Mouse (Mus musculus) Patski (cell line): Measurements from ENCODE around the gene Hoxc6. TPM values are rescaled to one million over a fixed set of nuclear protein-coding genes. Genes with fewer than 3 reads are reported as not detected.

Experiments
- ATAC-seq: fragments of 100-300 bp; one replicate; pipeline ENCODE4 v1.8.0; 2021
- CTCF ChIA-PET: fragments of 350-600 bp; sonication (Branson Sonifier 250); formaldehyde crosslinking; loops from one replicate; lab custom pipeline; 2022; ENCODE audit warnings: inconsistent platforms; lab: Charles Lee
- POLR2A ChIA-PET: fragments of 350-600 bp; sonication (Branson Sonifier 250); formaldehyde crosslinking; loops from one replicate; lab custom pipeline; 2022; ENCODE audit warnings: antibody characterized with exemption, inconsistent platforms; lab: Charles Lee
- DNase-seq: peaks from one replicate; pipeline ENCODE4 v3.0.0-alpha.2; 2011; ENCODE audit warnings: low read depth, low spot score
- H3K27me3 ChIP-seq: fragments of 371-371 bp; one replicate; pipeline ENCODE4 v1.5.1; 2021
- CTCF ChIP-seq: fragments of 100-300 bp; IDR thresholded peaks from one replicate; pipeline ENCODE4 v1.5.1; 2021
- in situ Hi-C: fragments of 300-500 bp; cut with MboI; formaldehyde crosslinking; loops from 3 replicates; pipeline ENCODE4 v1.11.1; 2018; ENCODE audit warnings: low pct_unique_long_range_greater_than_20kb, mixed read lengths
- polyA plus RNA-seq: library from polyadenylated mRNA; unstranded; gene quantifications from one replicate; pipeline ENCODE4 v1.2.3, GENCODE M21; 2021

The Hoxc6 gene
- polyA plus RNA-seq, 1 experiment from 2014 or later, result 1.8 TPM

DNA sequence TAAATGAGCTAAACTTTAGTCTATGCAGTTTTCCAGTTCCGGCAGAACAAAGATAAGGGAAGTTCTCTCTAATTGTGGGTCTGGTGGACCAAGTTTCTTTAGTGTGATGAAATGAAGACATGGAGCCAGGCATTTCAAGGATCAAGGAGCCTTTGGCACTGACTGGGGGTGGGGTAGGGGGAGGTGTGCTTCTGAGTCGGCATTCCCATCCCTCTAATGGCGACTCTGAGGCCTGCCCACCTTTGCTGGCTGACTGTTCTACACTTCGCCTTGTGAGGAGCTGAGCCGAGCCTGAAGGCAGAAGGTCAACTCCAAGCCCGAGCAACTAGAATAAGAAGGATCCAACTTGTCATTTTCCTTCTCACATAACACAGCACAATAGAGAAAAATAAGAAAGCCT, 36.3 kb upstream of the Hoxc6 start:
- POLR2A ChIA-PET, result no interaction called here
- in situ Hi-C loops, result loop anchor here (10.0 kb wide), 1 partner anchor 343 kb away; no protein-coding TSS in a partner anchor
- TF ChIP-seq CTCF, result no peak
- ATAC-seq (no peak), DNase-seq (no peak)
- H3K27me3 ChIP-seq, result peaks cover 6% of the 10 kb centered on the region
- CTCF ChIA-PET, result no interaction called here

DNA sequence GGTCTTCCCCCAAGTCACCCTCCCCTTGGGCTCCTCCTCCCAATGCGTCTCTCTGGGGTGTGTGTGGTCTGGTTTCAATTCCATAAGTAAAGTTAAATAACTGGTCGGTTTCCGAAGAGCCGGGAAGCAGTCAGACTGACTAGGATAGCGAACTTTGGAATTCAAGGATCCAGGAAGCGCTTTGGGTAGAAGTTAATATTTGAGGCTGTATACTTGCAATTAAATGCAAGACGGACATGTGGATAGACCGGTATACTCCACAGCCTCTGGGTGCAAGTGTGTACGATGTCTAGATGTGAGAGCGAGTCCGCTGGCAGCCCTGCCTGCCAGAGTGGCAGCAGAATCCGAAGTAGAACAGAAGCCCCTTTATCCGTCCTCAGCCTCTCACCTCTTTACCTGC, 35.6 kb upstream of the Hoxc6 start:
- peaks cover 3% of the 10 kb centered on the region for H3K27me3 ChIP-seq
- in situ Hi-C loops, result loop anchor here (10.0 kb wide), 1 partner anchor 342 kb away; no protein-coding TSS in a partner anchor
- DNase-seq (no peak), ATAC-seq (no peak)
- TF ChIP-seq CTCF, result no peak
- ChIA-PET CTCF (no interaction called here), POLR2A (no interaction called here)

DNA sequence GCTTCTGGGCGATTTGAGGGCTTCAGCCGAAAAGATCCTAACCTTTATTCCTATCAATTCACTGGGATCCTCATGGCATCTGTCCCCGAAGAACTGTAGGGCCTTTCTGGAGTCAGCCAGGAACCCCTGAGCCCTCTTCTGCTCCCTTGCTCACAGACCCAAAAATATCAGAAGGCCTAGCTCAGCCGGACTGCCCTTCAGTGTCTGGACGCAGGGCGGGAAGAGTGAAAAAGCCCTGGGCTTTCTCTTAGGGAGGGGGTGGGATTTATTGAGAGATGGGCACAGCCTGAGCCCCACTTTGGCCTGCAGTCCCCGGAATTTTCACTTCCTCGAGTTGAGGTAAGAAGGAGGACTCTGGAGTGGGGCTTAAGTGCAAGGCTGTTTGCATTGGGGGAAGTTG, 34.8 kb upstream of the Hoxc6 start:
- ATAC-seq (no peak), DNase-seq (no peak)
- ChIA-PET CTCF (interaction anchor here (1.2 kb wide), 1 partner anchor 10 kb away, joined by 3 read pairs; the partner anchor contains the start of gene Hoxc11), POLR2A (no interaction called here)
- in situ Hi-C loops, result loop anchor here (10.0 kb wide), 1 partner anchor 342 kb away; no protein-coding TSS in a partner anchor
- no peak for TF ChIP-seq CTCF
- H3K27me3 ChIP-seq, result no peaks in the 10 kb centered on the region

DNA sequence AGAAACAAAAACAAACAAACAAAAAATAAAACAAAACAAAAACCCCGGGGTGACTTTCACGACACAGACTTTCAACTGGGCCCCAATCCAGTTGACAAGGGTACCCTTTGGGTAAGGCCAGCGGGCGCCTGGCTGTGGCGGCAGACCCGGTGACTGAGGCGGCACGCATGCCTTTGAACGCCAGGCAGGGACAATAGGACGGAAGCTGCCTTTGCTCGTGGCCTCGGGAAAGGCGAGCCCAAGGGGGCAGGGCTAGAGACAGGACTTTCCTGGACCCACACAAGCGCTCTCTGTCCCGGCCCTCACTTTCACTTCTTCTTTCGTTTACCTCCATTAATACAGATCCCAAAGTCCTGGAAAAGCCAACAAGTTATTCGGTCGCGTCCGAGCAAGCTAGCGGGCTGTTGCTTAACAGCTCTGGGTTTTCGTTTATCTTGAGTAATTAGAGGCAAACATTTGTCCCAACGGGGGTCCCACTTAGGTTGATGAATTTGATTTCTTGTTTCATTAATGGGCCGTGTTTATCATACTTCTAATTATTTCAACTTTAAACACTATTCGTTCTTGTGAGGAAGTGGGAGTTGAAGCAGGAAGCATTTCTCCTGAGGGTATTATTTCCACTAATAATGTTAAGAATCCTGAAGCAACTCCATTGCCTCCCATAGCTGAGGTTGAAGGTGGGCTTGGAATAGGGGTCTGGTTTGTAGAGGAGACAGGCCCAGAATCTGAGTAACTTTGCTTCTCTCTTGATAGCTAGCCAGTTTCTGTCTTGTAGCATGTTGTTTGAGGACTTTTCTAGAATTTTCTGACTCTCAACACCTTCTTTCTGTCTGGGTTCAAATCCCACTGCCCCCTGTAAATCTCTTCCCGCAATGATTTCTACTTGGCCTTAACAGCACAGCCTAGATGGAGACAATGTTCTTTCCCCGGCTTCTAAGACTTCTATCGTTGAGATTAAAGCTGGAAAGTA, 34.1 kb upstream of the Hoxc6 start:
- DNase-seq, result no peak
- TF ChIP-seq CTCF, result no peak
- H3K27me3 ChIP-seq, result no peaks in the 10 kb centered on the region
- CTCF ChIA-PET, result interaction anchor here (1.2 kb wide), 1 partner anchor 10 kb away, joined by 3 read pairs; the partner anchor contains the start of gene Hoxc11
- POLR2A ChIA-PET, result interaction anchor here (0.6 to 1.2 kb wide), 2 partner anchors 92 to 215 kb away, joined by 3 read pairs; no protein-coding TSS in a partner anchor
- in situ Hi-C loops, result loop anchor here (10.0 kb wide), 1 partner anchor 341 kb away; no protein-coding TSS in a partner anchor
- ATAC-seq, result no peak

DNA sequence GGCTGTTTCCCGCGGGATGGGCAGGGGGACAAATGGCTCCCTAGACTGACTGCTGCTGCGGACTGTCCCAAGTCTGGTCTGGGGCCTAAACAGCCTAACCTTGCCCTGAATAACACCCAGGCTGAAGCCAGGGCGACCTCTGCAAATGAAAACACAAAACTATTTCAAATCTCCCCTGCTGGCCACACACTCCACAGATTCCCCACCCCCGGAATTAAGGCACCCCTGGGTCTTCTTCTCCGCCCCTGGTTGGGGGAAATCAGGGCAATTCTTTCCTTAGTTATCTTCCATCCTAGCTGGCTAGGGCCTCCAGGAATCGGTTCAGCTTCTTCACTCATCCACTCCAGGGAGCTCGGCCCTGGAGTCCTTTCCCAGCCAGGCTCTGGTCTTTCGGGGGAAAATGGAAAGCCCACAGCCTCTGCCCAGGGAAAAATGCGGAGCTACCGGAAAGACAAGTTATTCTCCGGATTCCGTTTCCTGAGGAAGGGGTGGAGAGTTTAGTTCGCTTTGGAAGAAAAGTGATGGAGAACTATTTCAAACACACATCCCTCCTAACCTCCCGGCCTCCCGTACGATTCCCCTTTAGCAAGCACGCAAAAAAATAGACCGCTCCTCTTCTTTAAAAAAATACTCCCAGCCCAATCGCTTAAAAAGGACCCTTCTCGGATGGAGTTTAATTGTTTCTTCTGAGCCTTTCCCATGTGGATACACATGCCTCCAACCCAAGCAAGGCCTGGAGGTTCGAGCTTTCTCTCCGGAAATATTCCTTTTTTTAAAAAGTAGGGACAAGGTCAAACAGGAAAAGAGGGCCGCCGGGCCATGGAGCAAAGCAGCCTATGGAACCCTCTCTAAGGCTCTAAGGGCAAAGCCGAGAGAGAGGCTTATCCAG, 32.8 kb upstream of the Hoxc6 start:
- H3K27me3 ChIP-seq, result no peaks in the 10 kb centered on the region
- ChIA-PET POLR2A (interaction anchor here (1.2 kb wide), 1 partner anchor 214 kb away, joined by 3 read pairs; no protein-coding TSS in a partner anchor), CTCF (interaction anchor here (1.0 to 3.5 kb wide), 10 partner anchors 12 to 213 kb away, joined by 3 to 43 read pairs (median 8); no protein-coding TSS in a partner anchor)
- TF ChIP-seq CTCF, result no peak
- in situ Hi-C loops, result loop anchor here (10.0 kb wide), 1 partner anchor 340 kb away; no protein-coding TSS in a partner anchor
- DNase-seq (no peak), ATAC-seq (no peak)

DNA sequence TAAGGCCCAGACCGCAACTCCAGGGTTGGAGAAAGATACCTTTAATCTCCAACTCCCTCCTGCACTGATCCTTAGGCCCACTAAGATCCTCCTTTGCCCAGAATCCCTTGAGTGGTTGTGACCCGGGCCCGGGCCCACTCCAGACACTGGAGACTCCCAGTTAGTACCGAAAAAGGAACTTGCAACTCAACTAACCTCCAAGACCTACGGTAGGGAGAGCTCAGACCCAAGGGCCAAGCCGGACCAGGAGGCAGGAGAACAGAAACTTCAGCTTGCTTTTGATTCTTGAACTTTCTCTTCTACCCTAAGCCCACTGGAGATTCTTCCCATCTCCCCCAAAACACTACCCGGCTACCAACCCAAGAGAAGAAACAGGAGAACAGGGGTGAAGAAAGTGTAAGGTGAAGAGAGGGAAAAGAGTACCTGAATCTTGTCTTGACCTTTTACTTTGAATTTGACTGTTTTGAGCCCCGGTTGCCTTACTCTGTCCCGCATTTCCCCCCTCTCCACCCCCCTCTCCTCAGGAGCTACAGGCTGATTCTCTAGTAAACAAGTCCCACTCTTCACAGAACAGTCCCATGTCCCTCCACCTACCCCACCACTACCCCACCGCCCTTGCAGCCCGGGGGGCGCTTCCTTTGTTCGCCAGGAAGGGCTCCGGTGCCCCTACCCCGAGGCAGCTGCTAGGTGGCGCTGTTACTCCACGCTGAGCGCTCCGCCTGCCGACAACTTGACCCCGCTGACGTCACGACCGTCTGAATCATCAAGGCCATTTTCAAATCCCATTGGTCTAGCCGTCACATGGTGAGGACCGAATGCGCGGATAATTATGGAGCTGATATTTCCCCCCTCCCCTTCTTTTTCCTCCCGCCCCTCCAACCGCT, 31.9 kb upstream of the Hoxc6 start:
- peak; percentile 98 for TF ChIP-seq CTCF
- ATAC-seq, result peak; percentile 54
- ChIA-PET POLR2A (interaction anchor here (1.6 to 1.7 kb wide), 2 partner anchors 14 to 211 kb away, joined by 7 to 10 read pairs; no protein-coding TSS in a partner anchor), CTCF (interaction anchor here (0.6 to 3.5 kb wide), 21 partner anchors 8 to 273 kb away, joined by 3 to 43 read pairs (median 5); partner anchors contain the start of gene Cbx5)
- DNase-seq, result no peak
- in situ Hi-C loops, result loop anchor here (10.0 kb wide), 1 partner anchor 339 kb away; no protein-coding TSS in a partner anchor
- H3K27me3 ChIP-seq, result no peaks in the 10 kb centered on the region

DNA sequence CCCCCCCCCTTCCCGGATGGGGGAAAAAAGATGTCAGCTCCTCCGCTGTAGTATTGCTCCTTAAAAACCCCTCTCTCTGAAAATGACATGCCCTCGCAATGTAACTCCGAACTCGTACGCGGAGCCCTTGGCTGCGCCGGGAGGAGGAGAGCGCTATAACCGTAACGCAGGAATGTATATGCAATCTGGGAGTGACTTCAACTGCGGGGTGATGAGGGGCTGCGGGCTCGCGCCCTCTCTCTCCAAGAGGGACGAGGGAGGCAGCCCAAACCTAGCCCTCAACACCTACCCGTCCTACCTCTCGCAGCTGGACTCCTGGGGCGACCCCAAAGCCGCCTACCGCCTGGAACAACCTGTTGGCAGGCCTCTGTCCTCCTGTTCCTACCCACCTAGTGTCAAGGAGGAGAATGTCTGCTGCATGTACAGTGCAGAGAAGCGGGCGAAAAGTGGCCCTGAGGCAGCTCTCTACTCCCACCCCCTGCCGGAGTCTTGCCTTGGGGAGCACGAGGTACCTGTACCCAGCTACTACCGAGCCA, 31.2 kb upstream of the Hoxc6 start, which contains the start of gene Hoxc10:
Gene Hoxc10 (plus strand): TSS at position 21 of the 536 bp plus-strand sequence.
- POLR2A ChIA-PET, result interaction anchor here (0.5 to 1.7 kb wide), 3 partner anchors 13 to 211 kb away, joined by 3 to 10 read pairs (median 7); partner anchors contain the start of gene Hoxc8
- no peaks in the 10 kb centered on the region for H3K27me3 ChIP-seq
- DNase-seq (no peak), ATAC-seq (no peak)
- CTCF ChIA-PET, result interaction anchor here (0.6 to 3.5 kb wide), 18 partner anchors 8 to 272 kb away, joined by 3 to 43 read pairs (median 5); partner anchors contain the start of gene Cbx5
- no peak for TF ChIP-seq CTCF
- in situ Hi-C loops, result loop anchor here (10.0 kb wide), 1 partner anchor 338 kb away; no protein-coding TSS in a partner anchor

DNA sequence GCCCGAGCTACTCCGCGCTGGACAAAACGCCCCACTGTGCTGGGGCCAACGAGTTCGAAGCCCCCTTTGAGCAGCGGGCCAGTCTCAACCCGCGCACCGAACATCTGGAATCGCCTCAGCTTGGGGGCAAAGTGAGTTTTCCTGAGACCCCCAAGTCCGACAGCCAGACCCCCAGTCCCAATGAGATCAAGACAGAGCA, 30.8 kb upstream of the Hoxc6 start, which contains the start of gene Hoxc5:
Gene Hoxc5 (plus strand): TSS at position 132 of the 199 bp plus-strand sequence.
- POLR2A ChIA-PET, result interaction anchor here (0.5 to 1.7 kb wide), 3 partner anchors 13 to 210 kb away, joined by 3 to 10 read pairs (median 7); partner anchors contain the start of gene Hoxc8
- CTCF ChIA-PET, result interaction anchor here (1.1 to 3.5 kb wide), 8 partner anchors 14 to 211 kb away, joined by 3 to 43 read pairs (median 8); no protein-coding TSS in a partner anchor
- ATAC-seq (no peak), DNase-seq (no peak)
- no peaks in the 10 kb centered on the region for H3K27me3 ChIP-seq
- TF ChIP-seq CTCF, result no peak
- in situ Hi-C loops, result loop anchor here (10.0 kb wide), 1 partner anchor 338 kb away; no protein-coding TSS in a partner anchor
